Mouse (Mus musculus) testis, adult 2 months (tissue): ENCODE results near the gene Mrpl39.

Source experiments
- CTCF ChIP-seq: fragments of 200-500 bp; IDR thresholded peaks from 2 replicates; pipeline ENCODE4 v1.5.1; 2012; ENCODE audit warnings: low read depth, mild to moderate bottlenecking, inconsistent platforms, low read length, moderate library complexity; ENCODE audit not compliant: control insufficient read depth, insufficient read depth, insufficient replicate concordance
- POLR2A ChIP-seq: fragments of 200-500 bp; IDR thresholded peaks from 2 replicates; pipeline ENCODE4 v1.6.1; 2012; ENCODE audit warnings: low read depth, mild to moderate bottlenecking, inconsistent platforms, low read length, moderate library complexity; ENCODE audit not compliant: control insufficient read depth

DNA sequence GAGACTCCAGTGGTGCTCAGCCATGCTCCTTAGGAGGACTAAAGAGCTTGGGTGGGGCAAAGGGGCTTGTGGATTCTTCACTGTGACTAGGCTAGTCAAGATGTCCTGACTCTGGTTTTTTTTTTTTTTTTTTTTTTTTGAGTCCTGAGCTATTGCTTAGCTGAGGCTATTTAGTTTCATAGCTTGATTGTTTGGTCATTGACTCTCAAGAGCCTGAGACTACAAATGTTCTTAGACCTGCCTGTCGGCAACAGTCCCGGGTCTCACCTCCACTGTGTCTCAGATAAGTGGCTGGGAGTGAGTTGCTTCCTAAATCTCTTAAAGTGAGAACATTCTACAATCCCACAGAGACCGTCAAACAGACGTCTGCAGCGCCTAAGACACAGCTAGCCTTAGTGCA lies 30.0 kb downstream of the Mrpl39 start:
- TF ChIP-seq CTCF, result no peak
- TF ChIP-seq POLR2A, result no peak
